Mouse (Mus musculus): ENCODE measurements around the gene Kcna7.
"Not testable (repeated sequence)": the region's sequence is repeated elsewhere in the genome, so short reads cannot be mapped to it uniquely, and the experiment has no call there.

The Kcna7 gene

DNA sequence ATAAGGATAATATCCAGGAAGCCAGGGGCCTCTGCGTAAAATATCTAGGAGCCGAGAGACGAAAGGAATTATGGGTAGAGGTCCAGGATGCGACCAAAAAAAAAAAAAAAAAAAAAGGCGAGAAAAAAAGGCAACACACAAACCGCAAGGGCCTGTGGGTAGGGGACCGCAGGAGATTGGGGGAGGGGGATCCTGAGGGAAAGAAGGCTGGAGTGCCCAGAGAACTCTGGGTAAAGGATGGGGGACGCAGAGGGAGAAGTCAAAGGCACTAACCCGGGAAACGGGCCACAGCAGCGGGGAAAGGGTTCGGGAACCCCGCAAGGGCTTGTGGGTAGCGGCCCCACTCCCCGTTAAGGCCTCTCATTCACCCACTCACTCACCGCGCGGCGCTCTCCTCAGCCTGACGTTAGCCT, 10.3 kb upstream of the Kcna7 start:
- peak; percentile 87 for DNase-seq (ENCODE audit: low spot score)

- peak; percentile 100 for DNase-seq (ENCODE audit: low spot score)
These were observed 9.7 kb upstream of the Kcna7 start, which contains the start of gene Snrnp70 for GRCm38 (mm10) chr7:45395578-45396336. TSS of gene Snrnp70 (minus strand) at chr7:45395742.

DNA sequence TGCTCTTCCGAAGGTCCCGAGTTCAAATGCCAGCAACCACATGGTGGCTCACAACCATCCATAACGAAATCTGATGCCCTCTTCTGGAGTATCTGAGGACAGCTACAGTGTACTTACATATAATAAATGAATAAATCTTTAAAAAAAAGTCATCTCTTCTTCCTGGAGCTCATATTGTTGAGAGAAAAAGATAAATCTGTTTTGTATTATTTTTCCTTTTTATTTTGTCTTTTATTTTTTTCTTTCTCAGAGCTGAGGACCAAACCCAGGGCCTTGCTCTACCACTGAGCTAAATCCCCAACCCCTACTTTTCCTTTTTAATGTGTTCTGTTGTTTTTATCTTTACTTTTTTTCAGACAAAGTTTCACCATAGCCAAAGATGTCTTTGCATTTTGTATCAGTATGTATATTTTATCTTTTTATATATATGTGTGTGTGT, 9.1 kb upstream of the Kcna7 start:
- not testable (repeated sequence) for DNase-seq (ENCODE audit: low spot score)

DNA sequence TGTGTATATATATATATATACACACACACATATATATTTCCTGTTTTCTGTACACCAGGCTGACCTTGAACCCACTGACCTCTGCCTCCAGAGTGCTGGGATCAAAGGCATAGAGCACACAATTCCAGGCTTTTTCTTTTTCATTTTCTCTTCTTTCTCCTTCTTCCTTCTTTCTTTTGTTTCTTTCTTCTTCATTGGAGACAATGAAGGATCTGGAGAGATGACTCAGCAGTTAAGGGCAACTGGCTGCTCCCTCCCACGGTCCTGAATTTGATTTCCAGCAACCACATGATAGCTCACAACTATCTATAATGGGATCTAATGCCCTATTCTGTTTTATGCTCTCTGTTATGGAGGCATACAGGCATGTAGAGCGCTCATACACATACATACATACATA, 8.7 kb upstream of the Kcna7 start:
- no peak for DNase-seq (ENCODE audit: low spot score)

GRCm38 (mm10) chr7:45401521-45402085, 3.9 kb upstream of the Kcna7 start:
- no peak for DNase-seq (ENCODE audit: low spot score)

GRCm38 (mm10) chr7:45403532-45404261, 1.8 kb upstream of the Kcna7 start:
- no peak for DNase-seq (ENCODE audit: low spot score)

DNA sequence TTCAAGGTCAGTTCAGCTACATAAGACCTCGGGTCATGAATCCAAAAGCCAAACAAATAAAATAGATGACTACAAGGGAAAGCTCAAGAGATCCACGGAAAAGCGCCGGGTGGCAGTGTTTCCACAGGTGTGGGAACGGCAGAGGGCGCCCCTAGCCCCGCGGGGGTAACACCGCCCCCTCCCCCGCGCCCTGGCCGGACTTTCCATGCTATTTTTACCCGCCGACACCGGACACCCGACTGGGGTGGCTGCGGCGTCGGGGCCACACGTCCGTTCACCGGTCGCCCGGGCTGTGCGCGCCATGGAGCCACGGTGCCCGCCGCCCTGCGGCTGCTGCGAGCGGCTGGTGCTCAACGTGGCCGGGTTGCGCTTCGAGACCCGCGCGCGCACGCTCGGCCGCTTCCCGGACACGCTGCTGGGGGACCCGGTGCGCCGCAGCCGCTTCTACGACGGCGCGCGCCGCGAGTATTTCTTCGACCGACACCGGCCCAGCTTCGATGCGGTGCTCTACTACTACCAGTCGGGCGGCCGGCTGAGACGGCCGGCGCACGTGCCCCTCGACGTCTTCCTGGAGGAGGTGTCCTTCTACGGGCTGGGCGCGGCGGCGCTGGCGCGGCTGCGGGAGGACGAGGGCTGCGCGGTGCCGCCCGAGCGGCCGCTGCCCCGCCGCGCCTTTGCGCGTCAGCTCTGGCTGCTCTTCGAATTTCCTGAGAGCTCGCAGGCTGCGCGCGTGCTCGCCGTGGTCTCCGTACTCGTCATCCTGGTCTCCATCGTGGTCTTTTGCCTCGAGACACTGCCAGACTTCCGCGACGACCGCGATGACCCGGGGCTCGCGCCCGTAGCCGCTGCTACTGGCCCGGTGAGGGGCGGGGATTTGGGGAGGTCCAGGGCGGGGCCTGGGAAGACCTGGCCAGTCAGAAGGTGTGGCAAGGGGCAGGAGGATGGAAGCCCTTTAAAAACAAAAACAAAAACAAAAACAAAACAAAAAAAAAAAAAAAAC, 1.0 kb downstream of the Kcna7 start:
- no peak for DNase-seq (ENCODE audit: low spot score)

- DNase-seq (ENCODE audit: low spot score) = no peak
These were observed 2.4 kb downstream of the Kcna7 start for GRCm38 (mm10) chr7:45407836-45408235.

GRCm38 (mm10) chr7:45408351-45408750, 2.9 kb downstream of the Kcna7 start:
- DNase-seq (ENCODE audit: low spot score) = no peak

DNA sequence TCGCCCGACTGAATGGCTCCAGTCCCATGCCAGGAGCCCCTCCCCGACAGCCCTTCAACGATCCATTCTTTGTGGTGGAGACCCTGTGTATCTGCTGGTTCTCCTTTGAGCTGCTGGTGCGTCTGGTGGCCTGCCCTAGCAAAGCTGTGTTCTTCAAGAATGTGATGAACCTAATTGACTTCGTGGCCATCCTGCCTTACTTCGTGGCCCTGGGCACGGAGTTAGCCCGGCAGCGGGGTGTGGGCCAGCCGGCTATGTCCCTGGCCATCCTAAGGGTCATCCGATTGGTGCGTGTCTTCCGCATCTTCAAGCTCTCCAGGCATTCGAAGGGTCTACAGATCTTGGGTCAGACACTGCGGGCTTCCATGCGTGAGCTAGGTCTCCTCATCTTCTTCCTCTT, 3.5 kb downstream of the Kcna7 start:
- no peak for DNase-seq (ENCODE audit: low spot score)

GRCm38 (mm10) chr7:45409497-45410163, 4.2 kb downstream of the Kcna7 start:
- no peak for DNase-seq (ENCODE audit: low spot score)

- DNase-seq (ENCODE audit: low spot score) = no peak
These were observed 7.0 kb downstream of the Kcna7 start for GRCm38 (mm10) chr7:45412421-45412820.

GRCm38 (mm10) chr7:45413113-45413863, 7.8 kb downstream of the Kcna7 start, which contains the start of gene Ntf5:
TSS of gene Ntf5 (plus strand) at chr7:45413695.
- DNase-seq (ENCODE audit: low spot score) = peak; percentile 67

GRCm38 (mm10) chr7:45413864-45414739, 8.6 kb downstream of the Kcna7 start:
- DNase-seq (ENCODE audit: low spot score) = peak; percentile 49

- DNase-seq (ENCODE audit: low spot score) = no peak
These were observed 9.3 kb downstream of the Kcna7 start for GRCm38 (mm10) chr7:45414740-45415224.

DNA sequence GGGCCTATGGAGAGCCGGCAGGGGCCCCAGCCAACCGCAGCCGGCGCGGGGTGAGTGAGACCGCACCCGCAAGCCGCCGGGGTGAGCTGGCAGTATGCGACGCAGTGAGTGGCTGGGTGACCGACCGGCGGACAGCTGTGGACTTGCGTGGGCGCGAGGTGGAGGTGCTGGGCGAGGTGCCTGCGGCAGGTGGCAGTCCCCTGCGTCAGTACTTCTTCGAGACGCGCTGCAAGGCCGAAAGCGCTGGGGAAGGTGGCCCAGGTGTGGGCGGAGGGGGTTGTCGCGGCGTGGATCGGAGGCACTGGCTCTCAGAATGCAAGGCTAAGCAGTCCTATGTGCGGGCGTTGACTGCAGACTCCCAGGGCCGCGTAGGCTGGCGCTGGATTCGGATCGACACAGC, 10.2 kb downstream of the Kcna7 start:
- no peak for DNase-seq (ENCODE audit: low spot score)

- DNase-seq (ENCODE audit: low spot score) = no peak
These were observed 12.6 kb downstream of the Kcna7 start for GRCm38 (mm10) chr7:45417962-45418492.

- no peak for DNase-seq (ENCODE audit: low spot score)
These were observed 14.6 kb downstream of the Kcna7 start for GRCm38 (mm10) chr7:45419859-45420614.
